Mouse (Mus musculus): Measurements from ENCODE around the gene 1600014C10Rik.

The 1600014C10Rik gene

DNA sequence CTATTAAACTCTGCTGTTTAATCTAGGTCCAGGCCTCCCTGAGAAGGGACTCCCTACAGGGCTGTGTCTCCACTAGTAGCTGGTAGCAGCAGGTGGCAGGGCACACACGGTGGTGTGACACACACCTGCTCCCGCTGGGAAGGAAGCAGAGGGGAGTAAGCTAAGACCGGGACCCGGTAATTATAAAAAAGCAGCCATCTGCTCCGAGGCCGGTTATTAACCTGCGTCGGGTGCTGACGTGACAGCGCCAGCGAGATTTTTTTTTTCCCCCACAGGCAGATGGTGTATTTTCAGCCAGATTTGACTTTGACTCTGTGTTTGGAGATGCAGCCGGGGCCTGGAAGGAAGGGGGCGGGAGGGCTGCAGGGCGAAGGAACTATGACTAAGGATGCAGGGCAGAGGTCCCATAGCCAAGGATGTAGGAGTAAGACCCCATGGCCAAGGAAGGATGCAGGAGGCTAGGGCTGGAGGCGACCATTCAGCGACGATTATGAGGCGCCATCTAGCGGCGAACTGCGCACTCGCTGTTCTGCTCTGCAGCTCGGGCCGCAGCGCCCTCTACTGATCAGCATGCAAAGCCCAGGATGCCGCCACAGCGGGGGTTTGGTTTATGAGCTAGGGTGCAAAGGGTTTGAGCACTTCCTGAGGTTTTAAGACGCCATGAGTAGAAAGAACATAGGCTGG lies 17.7 kb downstream of the 1600014C10Rik start:
- TF ChIP-seq NANOG (IDR thresholded peaks at IDR 0.05; ENCODE audit: borderline replicate concordance, low read length) (no peak), POU5F1 (IDR thresholded peaks at IDR 0.05; ENCODE audit: borderline replicate concordance, low read length) (no peak), CTCF (conservative IDR thresholded peaks at IDR 0.05; ENCODE audit: low read length) (peak; percentile 99)
- Histone ChIP-seq H3K4me1 (replicated peaks; ENCODE audit: low read depth, low read length) (peaks cover 49% of the 10 kb centered on the region), H3K9me3 (ENCODE audit: low read length) (peaks cover 6% of the 10 kb centered on the region), H3K27me3 (ENCODE audit: insufficient read depth, low read length) (no peaks in the 10 kb centered on the region), H3K36me3 (ENCODE audit: insufficient read depth, low read length) (no peaks in the 10 kb centered on the region), H3K4me3 (replicated peaks; ENCODE audit: low read length) (peak overlapping the region; percentile 35; the same call in 1 of the 2 replicates)

DNA sequence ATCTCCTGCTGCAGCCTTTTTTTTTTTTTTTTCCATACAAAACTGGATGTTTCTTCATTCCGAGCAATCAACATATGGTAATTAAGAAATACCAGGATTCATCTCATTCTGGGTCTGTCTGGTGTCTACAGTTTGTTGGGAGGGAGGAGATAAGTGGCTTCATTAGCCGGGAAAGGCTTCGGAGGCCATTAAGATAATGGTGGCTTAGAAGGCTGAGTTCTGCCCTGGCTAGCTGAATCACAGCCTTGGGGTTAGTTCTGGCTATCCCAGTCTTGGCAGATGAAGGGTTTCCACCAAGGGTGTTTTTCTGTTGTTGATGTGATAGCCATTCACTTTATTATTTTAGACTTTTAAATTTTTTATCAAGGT lies 18.3 kb downstream of the 1600014C10Rik start:
- Histone ChIP-seq H3K9me3 (ENCODE audit: low read length) (peaks cover 6% of the 10 kb centered on the region), H3K4me1 (replicated peaks; ENCODE audit: low read depth, low read length) (peaks cover 54% of the 10 kb centered on the region), H3K4me3 (replicated peaks; ENCODE audit: low read length) (no peak overlapping the region), H3K36me3 (ENCODE audit: insufficient read depth, low read length) (no peaks in the 10 kb centered on the region), H3K27me3 (ENCODE audit: insufficient read depth, low read length) (no peaks in the 10 kb centered on the region)
- TF ChIP-seq CTCF (conservative IDR thresholded peaks at IDR 0.05; ENCODE audit: low read length) (no peak), NANOG (IDR thresholded peaks at IDR 0.05; ENCODE audit: borderline replicate concordance, low read length) (no peak), POU5F1 (IDR thresholded peaks at IDR 0.05; ENCODE audit: borderline replicate concordance, low read length) (no peak)

DNA sequence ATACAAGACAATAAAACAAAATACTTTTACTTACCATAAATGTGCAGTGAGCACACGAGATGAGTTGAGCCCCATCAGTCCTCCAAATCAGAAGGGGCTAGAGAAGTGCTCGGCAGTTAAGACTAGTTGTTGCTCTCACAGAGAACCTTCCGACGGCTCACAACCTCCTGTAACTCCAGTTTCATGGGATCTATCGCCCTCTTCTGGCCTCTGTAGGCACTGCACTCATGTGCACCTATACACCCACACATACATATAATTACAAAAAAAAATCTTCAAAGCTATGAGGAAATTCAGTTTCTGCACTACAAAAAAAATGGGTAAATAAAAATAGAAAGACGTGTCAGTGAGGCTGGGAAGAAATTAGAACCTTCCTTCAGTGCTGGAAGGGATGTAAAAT lies 21.3 kb downstream of the 1600014C10Rik start:
- Histone ChIP-seq H3K36me3 (ENCODE audit: insufficient read depth, low read length) (no peaks in the 10 kb centered on the region), H3K9me3 (ENCODE audit: low read length) (peaks cover 6% of the 10 kb centered on the region), H3K4me1 (replicated peaks; ENCODE audit: low read depth, low read length) (peaks cover 65% of the 10 kb centered on the region), H3K27me3 (ENCODE audit: insufficient read depth, low read length) (no peaks in the 10 kb centered on the region), H3K4me3 (replicated peaks; ENCODE audit: low read length) (no peak overlapping the region)
- TF ChIP-seq POU5F1 (IDR thresholded peaks at IDR 0.05; ENCODE audit: borderline replicate concordance, low read length) (no peak), NANOG (IDR thresholded peaks at IDR 0.05; ENCODE audit: borderline replicate concordance, low read length) (no peak), CTCF (conservative IDR thresholded peaks at IDR 0.05; ENCODE audit: low read length) (peak; percentile 67)

DNA sequence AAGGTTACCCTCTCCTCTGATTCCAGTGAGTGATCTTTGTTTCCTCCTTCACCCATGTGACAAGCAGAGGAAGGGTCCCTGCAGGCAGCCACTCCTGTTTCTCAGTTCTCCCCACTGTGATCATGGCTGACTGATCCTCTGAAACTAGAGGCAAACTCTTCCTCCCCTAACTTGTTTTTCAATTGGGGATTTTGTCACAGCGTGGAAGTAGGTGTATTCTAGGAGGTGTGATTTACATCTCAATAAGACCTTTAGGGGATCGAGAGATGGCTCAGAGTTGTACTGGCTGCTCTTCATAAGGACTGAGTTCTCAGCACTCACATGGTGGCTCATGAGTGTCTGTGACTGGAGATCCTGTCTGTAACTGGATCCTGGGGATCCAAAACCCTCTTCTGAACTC lies 22.8 kb downstream of the 1600014C10Rik start:
- H3K36me3 ChIP-seq (ENCODE audit: insufficient read depth, low read length), result no peaks in the 10 kb centered on the region
- H3K4me3 ChIP-seq (replicated peaks; ENCODE audit: low read length), result no peak overlapping the region
- H3K9me3 ChIP-seq (ENCODE audit: low read length), result peaks cover 6% of the 10 kb centered on the region
- TF ChIP-seq POU5F1 (IDR thresholded peaks at IDR 0.05; ENCODE audit: borderline replicate concordance, low read length) (no peak), NANOG (IDR thresholded peaks at IDR 0.05; ENCODE audit: borderline replicate concordance, low read length) (no peak), CTCF (conservative IDR thresholded peaks at IDR 0.05; ENCODE audit: low read length) (no peak)
- no peaks in the 10 kb centered on the region for H3K27me3 ChIP-seq (ENCODE audit: insufficient read depth, low read length)
- H3K4me1 ChIP-seq (replicated peaks; ENCODE audit: low read depth, low read length), result peaks cover 73% of the 10 kb centered on the region

DNA sequence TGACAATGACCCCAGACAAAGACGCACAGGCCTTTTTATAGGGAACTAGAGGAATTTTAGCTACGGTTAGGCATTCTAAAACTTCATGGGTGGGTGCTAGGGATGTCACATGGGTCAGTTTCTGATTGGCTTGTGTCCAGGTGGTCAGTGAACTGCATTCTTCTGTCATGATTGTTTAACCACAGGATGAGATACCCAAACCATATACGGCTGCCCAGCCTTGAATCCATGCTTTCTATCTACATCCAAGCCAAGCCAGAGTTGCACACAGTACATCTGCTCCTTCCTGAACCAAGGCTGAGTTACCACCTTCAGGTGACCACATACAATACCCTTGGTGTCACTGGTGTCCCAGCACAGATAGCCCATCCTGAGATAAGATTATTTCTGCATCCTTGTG lies 23.5 kb downstream of the 1600014C10Rik start:
- Histone ChIP-seq H3K4me1 (replicated peaks; ENCODE audit: low read depth, low read length) (peaks cover 67% of the 10 kb centered on the region), H3K27me3 (ENCODE audit: insufficient read depth, low read length) (no peaks in the 10 kb centered on the region), H3K4me3 (replicated peaks; ENCODE audit: low read length) (no peak overlapping the region), H3K36me3 (ENCODE audit: insufficient read depth, low read length) (no peaks in the 10 kb centered on the region), H3K9me3 (ENCODE audit: low read length) (peaks cover 6% of the 10 kb centered on the region)
- no peak for TF ChIP-seq POU5F1 (IDR thresholded peaks at IDR 0.05; ENCODE audit: borderline replicate concordance, low read length)
- no peak for TF ChIP-seq NANOG (IDR thresholded peaks at IDR 0.05; ENCODE audit: borderline replicate concordance, low read length)
- no peak for TF ChIP-seq CTCF (conservative IDR thresholded peaks at IDR 0.05; ENCODE audit: low read length)

DNA sequence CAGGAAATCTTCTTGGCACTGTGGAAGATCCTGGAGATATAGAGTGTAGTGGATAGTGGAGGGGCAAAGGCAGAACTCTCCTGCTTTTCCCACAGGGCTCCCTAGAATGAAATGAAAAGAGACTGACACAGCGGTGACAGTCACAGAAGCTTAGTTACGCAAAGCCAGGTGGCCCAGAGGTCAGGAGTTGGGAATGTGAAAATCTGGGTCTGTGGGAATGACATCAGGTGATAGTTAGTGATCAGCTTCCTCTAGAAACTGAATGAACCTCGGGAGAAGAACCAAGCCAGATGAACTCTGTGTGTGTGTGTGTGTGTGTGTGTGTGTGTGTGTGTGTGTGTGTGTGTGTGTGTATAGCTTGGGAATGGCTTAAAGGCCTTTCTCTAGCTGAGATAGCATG lies 26.0 kb downstream of the 1600014C10Rik start:
- peaks cover 65% of the 10 kb centered on the region for H3K4me1 ChIP-seq (replicated peaks; ENCODE audit: low read depth, low read length)
- H3K27me3 ChIP-seq (ENCODE audit: insufficient read depth, low read length), result no peaks in the 10 kb centered on the region
- no peak for TF ChIP-seq CTCF (conservative IDR thresholded peaks at IDR 0.05; ENCODE audit: low read length)
- no peak for TF ChIP-seq POU5F1 (IDR thresholded peaks at IDR 0.05; ENCODE audit: borderline replicate concordance, low read length)
- TF ChIP-seq NANOG (IDR thresholded peaks at IDR 0.05; ENCODE audit: borderline replicate concordance, low read length), result no peak
- no peak overlapping the region for H3K4me3 ChIP-seq (replicated peaks; ENCODE audit: low read length)
- H3K9me3 ChIP-seq (ENCODE audit: low read length), result peaks cover 6% of the 10 kb centered on the region
- no peaks in the 10 kb centered on the region for H3K36me3 ChIP-seq (ENCODE audit: insufficient read depth, low read length)

DNA sequence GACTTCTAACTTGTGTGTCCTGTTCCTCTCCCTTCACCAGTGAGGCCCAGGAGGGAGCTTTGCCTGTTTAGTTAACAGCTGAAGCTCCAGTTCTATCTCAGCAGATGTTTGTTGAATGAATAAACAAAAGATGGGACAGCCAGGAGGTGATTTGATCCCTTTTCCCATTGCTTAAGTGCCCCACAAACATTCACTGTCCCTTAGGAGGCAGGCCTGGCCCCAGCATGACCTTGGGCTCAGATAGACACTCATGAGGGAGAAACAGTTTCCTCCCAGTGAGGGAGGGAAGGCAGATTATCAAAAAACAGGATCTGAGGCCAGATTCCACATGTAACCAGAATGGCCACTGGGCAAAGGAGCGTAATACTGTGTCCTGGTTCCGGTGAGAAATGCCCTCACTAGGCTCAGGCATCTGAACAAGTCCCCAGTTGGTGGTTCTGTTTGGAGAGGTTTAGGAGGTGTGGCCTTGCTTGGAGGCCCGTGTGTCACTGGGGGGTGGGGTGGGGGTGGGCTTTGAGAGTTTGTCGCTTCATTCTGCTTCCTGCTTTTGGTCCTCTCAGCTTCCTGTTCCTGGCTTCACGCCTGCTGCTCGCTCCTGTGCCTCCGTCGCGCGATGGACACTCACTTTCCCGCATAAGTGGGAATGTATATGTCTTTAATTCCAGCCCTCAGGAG lies 26.6 kb downstream of the 1600014C10Rik start:
- H3K36me3 ChIP-seq (ENCODE audit: insufficient read depth, low read length), result no peaks in the 10 kb centered on the region
- H3K27me3 ChIP-seq (ENCODE audit: insufficient read depth, low read length), result no peaks in the 10 kb centered on the region
- H3K9me3 ChIP-seq (ENCODE audit: low read length), result peaks cover under 1% of the 10 kb centered on the region
- H3K4me1 ChIP-seq (replicated peaks; ENCODE audit: low read depth, low read length), result peaks cover 71% of the 10 kb centered on the region
- H3K4me3 ChIP-seq (replicated peaks; ENCODE audit: low read length), result no peak overlapping the region
- TF ChIP-seq POU5F1 (IDR thresholded peaks at IDR 0.05; ENCODE audit: borderline replicate concordance, low read length), result no peak
- TF ChIP-seq CTCF (conservative IDR thresholded peaks at IDR 0.05; ENCODE audit: low read length), result no peak
- TF ChIP-seq NANOG (IDR thresholded peaks at IDR 0.05; ENCODE audit: borderline replicate concordance, low read length), result no peak

DNA sequence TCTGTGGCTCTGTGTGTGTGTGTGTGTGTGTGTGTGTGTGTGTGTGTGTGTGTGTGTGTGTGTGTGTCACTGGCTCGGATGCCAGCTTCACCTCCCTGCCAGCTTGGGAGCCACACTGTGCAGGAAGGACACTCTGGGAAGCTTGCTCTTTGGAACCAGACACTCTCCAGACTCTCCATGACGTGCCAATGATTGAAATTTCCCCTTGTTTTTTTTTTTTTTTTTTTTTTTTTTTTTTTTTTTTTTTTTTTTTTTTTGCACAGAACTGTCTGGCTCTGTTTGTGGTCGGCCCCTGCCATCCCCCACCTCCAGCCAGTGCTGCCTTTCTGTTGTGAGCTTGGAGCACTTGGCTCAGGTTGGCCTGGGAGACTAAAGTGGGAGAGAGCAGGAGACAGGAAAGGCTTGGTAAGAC lies 29.6 kb downstream of the 1600014C10Rik start:
- H3K9me3 ChIP-seq (ENCODE audit: low read length), result no peaks in the 10 kb centered on the region
- no peaks in the 10 kb centered on the region for H3K36me3 ChIP-seq (ENCODE audit: insufficient read depth, low read length)
- H3K27me3 ChIP-seq (ENCODE audit: insufficient read depth, low read length), result no peaks in the 10 kb centered on the region
- H3K4me1 ChIP-seq (replicated peaks; ENCODE audit: low read depth, low read length), result peaks cover 69% of the 10 kb centered on the region
- no peak overlapping the region for H3K4me3 ChIP-seq (replicated peaks; ENCODE audit: low read length)
- TF ChIP-seq POU5F1 (IDR thresholded peaks at IDR 0.05; ENCODE audit: borderline replicate concordance, low read length) (no peak), NANOG (IDR thresholded peaks at IDR 0.05; ENCODE audit: borderline replicate concordance, low read length) (no peak), CTCF (conservative IDR thresholded peaks at IDR 0.05; ENCODE audit: low read length) (no peak)
